15 mouse cellular contexts compared by ENCODE assay signal in the genomic region with DNA sequence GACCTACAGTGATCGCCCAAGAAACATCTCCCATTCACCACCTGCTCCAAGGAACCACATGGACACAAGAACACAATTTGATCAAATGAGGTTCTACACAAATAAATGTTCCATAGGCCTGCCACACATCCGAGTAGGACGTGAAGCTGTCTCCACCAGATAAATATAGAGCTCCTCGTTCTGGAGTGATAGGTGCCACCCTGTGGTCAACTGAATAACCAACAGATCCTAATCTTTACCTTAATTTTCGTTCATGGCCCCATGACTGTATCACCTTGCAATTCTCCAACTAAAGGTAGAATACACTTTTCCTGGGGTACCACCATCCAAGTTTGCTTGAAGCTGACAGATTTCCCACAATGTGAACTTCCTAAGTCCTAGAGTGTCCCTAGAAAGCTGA.
DNase-seq lines count a peak whose midpoint lies in the region; ATAC-seq and TF ChIP-seq lines count a peak whose summit lies in the region.
"Had no signal": no experiment of that assay in that cellular context is flagged by ENCODE, and none has a peak within 500 bp of the region (broad histone marks: within the 10 kb centered on the region; RNA-seq: fewer than 3 reads in every experiment).

No protein-coding gene starts in this region.

- intact Hi-C loops in gastrocnemius, adult 2 months (cut with DNase I): no loop called here

- no peak for DNase-seq in gastrocnemius, adult 2 months
- DNase-seq in gastrocnemius, adult 18-20 months (ENCODE audit: low spot score): no peak
- no peak for DNase-seq in layer of hippocampus, adult 2 months (ENCODE audit: low spot score in 2 of 2)
- DNase-seq in layer of hippocampus, adult 8-10 months (ENCODE audit: low spot score in 2 of 2): no peak
- DNase-seq in Patski (ENCODE audit: low read depth, low spot score): no peak
- peak; percentile 36 to 44 for DNase-seq in cerebellum, postnatal 14 days
- no peak for DNase-seq in lung, adult 18-20 months
- DNase-seq: gastrocnemius, postnatal 10 days; kidney, postnatal 25 days; lung, postnatal 14 days; thymus, adult 18-20 months had no signal

- TF ChIP-seq CTCF in gastrocnemius, adult 2 months (IDR thresholded peaks at IDR 0.05): peak; percentile 22; the same call in 1 of the 2 replicates
- TF ChIP-seq CTCF in layer of hippocampus, adult 2 months (conservative IDR thresholded peaks at IDR 0.05): peak; percentile 69
- TF ChIP-seq CTCF in Patski (IDR thresholded peaks at IDR 0.05): peak; percentile 39

- no peak overlapping the region for H3K27ac ChIP-seq in gastrocnemius, adult 2 months
- no peak overlapping the region for H3K27ac ChIP-seq in layer of hippocampus, adult 2 months
- H3K27ac ChIP-seq: heart, embryonic 13.5 days; hindbrain, embryonic 10.5 days; liver, embryonic 14.5 days had no signal

- H3K27me3 ChIP-seq in Patski: no peaks in the 10 kb centered on the region
- H3K27me3 ChIP-seq: heart, embryonic 13.5 days had no signal

- in situ Hi-C loops in Patski (cut with MboI; ENCODE audit: low pct_unique_long_range_greater_than_20kb): no loop called here

- H3K4me3 ChIP-seq in gastrocnemius, adult 2 months: no peak overlapping the region
- H3K4me3 ChIP-seq in layer of hippocampus, adult 2 months: no peak overlapping the region
- H3K4me3 ChIP-seq: heart, embryonic 13.5 days; hindbrain, embryonic 10.5 days had no signal

- no peak for ATAC-seq in Patski
- ATAC-seq: forebrain, embryonic 14.5 days had no signal

- POLR2A ChIA-PET in Patski (lab: Charles Lee): no interaction called here

- CTCF ChIA-PET in Patski (lab: Charles Lee): interaction anchor here (0.7 to 1.4 kb wide), 4 partner anchors 8 to 259 kb away, joined by 3 read pairs; no protein-coding TSS in a partner anchor

Comparison
In these comparisons a context has a peak if more than half of its experiments do, and no peak if none do; other contexts are left out.
1. DNase-seq: peak in cerebellum, postnatal 14 days (2 of 2); none in gastrocnemius, adult 2 months (single experiment), gastrocnemius, adult 18-20 months (single experiment), layer of hippocampus, adult 2 months (0 of 2), layer of hippocampus, adult 8-10 months (0 of 2), Patski (single experiment) and lung, adult 18-20 months (0 of 2).
2. Peak in every context shown above with its lines, with median percentiles within 50 percentile points of each other: CTCF ChIP-seq.